Mouse (Mus musculus) hindbrain, embryonic 11.5 days (tissue): Measurements from ENCODE around the gene Ccdc81. TPM values are rescaled to one million over a fixed set of nuclear protein-coding genes. Genes with fewer than 3 reads are reported as not detected.

Experiments
- ATAC-seq: fragments of 200-750 bp; cut with Nextera tagmentation; 2 replicates; pipeline ENCODE4 v1.8.0; 2017; ENCODE audit warnings: mild to moderate bottlenecking, moderate TSS enrichment, moderate library complexity; ENCODE audit not compliant: low FRiP score
- DNase-seq: peaks from one replicate; pipeline ENCODE4 v3.0.0-alpha.2; 2015; ENCODE audit warnings: low spot score
- H3K27ac ChIP-seq: fragments of 300-500 bp; sonication (generic); 2 replicates; pipeline ENCODE4 v1.5.1; 2014; ENCODE audit warnings: mild to moderate bottlenecking, low read depth, low read length
- H3K27me3 ChIP-seq: fragments of 300-500 bp; sonication (generic); 2 replicates; pipeline ENCODE4 v1.6.1; 2014; ENCODE audit warnings: mild to moderate bottlenecking, low read length, moderate library complexity, mixed read lengths; ENCODE audit not compliant: control insufficient read depth, insufficient read depth
- H3K36me3 ChIP-seq: fragments of 300-500 bp; sonication (generic); 2 replicates; pipeline ENCODE4 v1.6.1; 2014; ENCODE audit warnings: mild to moderate bottlenecking, low read length, moderate library complexity, mixed read lengths; ENCODE audit not compliant: control insufficient read depth, insufficient read depth
- H3K4me1 ChIP-seq: fragments of 300-500 bp; sonication (generic); replicated peaks from 2 replicates; pipeline ENCODE4 v1.6.1; 2014; ENCODE audit warnings: low read length, mixed read lengths; ENCODE audit not compliant: control insufficient read depth, insufficient read depth
- H3K4me2 ChIP-seq: fragments of 300-500 bp; sonication (generic); replicated peaks from 2 replicates; pipeline ENCODE4 v1.6.1; 2014; ENCODE audit warnings: mild to moderate bottlenecking, low read depth, low read length
- H3K4me3 ChIP-seq: fragments of 300-500 bp; sonication (generic); 2 replicates; pipeline ENCODE4 v1.5.1; 2014; ENCODE audit warnings: low read depth, low read length
- H3K9ac ChIP-seq: fragments of 300-500 bp; sonication (generic); 2 replicates; pipeline ENCODE4 v1.6.1; 2014; ENCODE audit warnings: low read depth, low read length
- H3K9me3 ChIP-seq: fragments of 300-500 bp; sonication (generic); 2 replicates; pipeline ENCODE4 v1.6.1; 2016; ENCODE audit warnings: low read length; ENCODE audit not compliant: control insufficient read depth
- WGBS: fragments of 180-500 bp; shearing (Covaris S2); extraction: QIAGEN DNeasy Blood & Tissue Kit; methylation state at CpG from one replicate; pipeline ENCODE4 v1.1.7; 2014; 5-methylcytosine and 5-hydroxymethylcytosine counted together
- polyA plus RNA-seq: library from polyadenylated mRNA; unstranded; fragments of >200 nt; fragmentation: Nextera tagmentation; extraction: Ambion mirVana; gene quantifications from 2 replicates; pipeline ENCODE4 v1.2.1, GENCODE M21; 2014

Ccdc81 gene
- polyA plus RNA-seq, 1 experiment from 2014 or later = 0.36 TPM

DNA sequence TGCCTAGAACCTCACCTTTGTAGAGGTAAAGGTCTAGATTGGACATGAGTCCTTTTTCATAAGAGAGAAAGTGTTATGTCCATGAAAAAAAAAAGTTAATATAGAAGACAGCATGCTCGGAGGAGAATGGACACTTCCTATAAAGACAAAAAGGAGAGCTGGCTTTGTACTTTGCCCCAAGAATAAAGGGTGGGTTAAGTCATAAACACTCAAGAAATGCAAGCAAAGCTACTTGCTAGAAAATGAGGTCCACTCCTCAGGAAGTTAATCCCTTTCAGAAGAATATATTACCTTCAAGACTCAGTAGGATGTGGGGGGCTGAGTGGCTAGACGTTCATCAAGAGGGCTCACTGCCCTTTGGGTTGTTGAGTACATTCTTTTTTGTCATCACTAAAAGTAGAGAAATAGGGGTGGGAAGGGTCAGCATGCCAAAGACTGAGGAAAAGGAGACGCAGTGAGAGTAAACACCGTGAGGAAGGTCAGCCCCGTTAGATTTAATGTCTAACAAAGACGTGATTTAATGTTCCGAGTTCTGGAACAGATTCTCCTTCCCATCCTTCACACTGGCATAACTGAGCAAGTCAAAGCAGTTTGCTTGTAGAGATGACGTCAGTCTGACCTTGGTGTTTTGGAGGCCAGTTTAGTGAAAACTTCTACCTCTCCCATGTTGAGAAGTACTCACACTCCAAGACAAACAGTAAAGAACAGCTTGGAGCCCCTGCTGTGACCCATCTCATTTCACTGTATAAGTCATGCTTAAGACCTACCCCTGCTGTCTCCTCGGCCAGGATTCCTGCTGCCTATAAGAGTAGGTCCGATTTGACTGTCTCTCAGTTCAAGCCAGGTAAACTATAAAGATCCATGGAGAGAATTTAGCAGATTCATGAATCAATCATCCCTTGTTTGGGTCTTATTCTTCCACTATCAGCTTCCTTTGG lies 51.0 kb downstream of the Ccdc81 start:
- Histone ChIP-seq H3K4me1 (peaks cover 3% of the 10 kb centered on the region; the same call in 1 of the 2 replicates), H3K36me3 (no peaks in the 10 kb centered on the region), H3K27ac (no peak overlapping the region), H3K4me3 (no peak overlapping the region), H3K4me2 (no peak overlapping the region), H3K9ac (no peak overlapping the region), H3K9me3 (no peaks in the 10 kb centered on the region), H3K27me3 (no peaks in the 10 kb centered on the region)
- ATAC-seq = no peak
- no peak for DNase-seq
- WGBS = 76% methylated on average over 10 of the region's 10 CpGs

DNA sequence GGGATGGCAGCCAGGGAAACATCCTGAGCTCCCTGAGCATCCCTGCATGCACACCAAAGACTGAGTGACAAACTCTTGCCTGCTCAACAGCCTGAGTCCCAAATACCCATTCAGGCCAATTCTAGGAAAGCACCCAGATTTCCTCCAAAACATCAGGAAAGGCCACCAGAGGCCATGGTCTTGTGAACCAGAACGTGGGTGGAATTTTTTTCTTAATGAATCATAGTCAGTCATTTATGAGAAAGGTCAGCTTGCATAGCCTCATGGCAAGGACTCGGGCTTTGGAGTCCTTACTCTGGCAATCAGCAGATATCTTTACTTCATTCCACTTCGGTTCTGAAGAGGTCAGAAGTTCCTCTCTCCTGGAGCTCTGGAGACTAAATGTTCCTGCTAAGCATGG lies 52.9 kb downstream of the Ccdc81 start:
- H3K27me3 ChIP-seq = no peaks in the 10 kb centered on the region
- H3K27ac ChIP-seq = no peak overlapping the region
- no peak overlapping the region for H3K4me3 ChIP-seq
- no peaks in the 10 kb centered on the region for H3K4me1 ChIP-seq
- no peaks in the 10 kb centered on the region for H3K9me3 ChIP-seq
- no peak overlapping the region for H3K4me2 ChIP-seq
- H3K36me3 ChIP-seq = no peaks in the 10 kb centered on the region
- H3K9ac ChIP-seq = no peak overlapping the region
- DNase-seq = no peak
- 75% methylated on average over 3 of the region's 3 CpGs for WGBS
- no peak for ATAC-seq

DNA sequence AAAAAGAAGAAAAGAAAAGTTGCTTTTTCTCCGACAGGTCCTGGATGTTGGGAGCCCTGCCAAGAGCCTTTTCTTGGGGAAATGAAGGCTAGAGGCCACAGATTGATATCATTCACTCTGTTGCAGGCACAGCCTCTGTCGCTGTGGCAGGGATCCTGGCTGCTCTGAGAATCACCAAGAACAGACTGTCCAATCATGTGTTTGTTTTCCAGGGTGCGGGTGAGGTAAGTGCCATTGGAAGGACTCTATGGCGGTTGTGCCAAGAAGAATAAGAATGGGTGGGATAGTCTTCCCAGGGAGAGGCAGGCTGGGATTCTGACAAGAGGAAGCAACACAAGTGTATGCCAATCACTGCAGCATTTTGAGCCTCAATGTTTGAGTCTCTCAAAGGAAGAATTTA lies 57.8 kb downstream of the Ccdc81 start:
- no peaks in the 10 kb centered on the region for H3K36me3 ChIP-seq
- H3K27me3 ChIP-seq = no peaks in the 10 kb centered on the region
- no peak overlapping the region for H3K27ac ChIP-seq
- no peaks in the 10 kb centered on the region for H3K9me3 ChIP-seq
- no peak overlapping the region for H3K4me3 ChIP-seq
- 84% methylated on average over 4 of the region's 4 CpGs for WGBS
- no peaks in the 10 kb centered on the region for H3K4me1 ChIP-seq
- DNase-seq = no peak
- H3K9ac ChIP-seq = no peak overlapping the region
- no peak for ATAC-seq
- H3K4me2 ChIP-seq = no peak overlapping the region

- no peak overlapping the region for H3K4me2 ChIP-seq
- no peak overlapping the region for H3K4me3 ChIP-seq
- H3K36me3 ChIP-seq = no peaks in the 10 kb centered on the region
- ATAC-seq (no peak), DNase-seq (peak; percentile 45)
- no peaks in the 10 kb centered on the region for H3K27me3 ChIP-seq
- no peak overlapping the region for H3K9ac ChIP-seq
- no peaks in the 10 kb centered on the region for H3K4me1 ChIP-seq
- WGBS = 34% methylated on average over 6 of the region's 6 CpGs
- no peak overlapping the region for H3K27ac ChIP-seq
- H3K9me3 ChIP-seq = no peaks in the 10 kb centered on the region
Measured at GRCm38 (mm10) chr7:89843533-89843932, 59.9 kb downstream of the Ccdc81 start.

GRCm38 (mm10) chr7:89843121-89843520 lies 60.3 kb downstream of the Ccdc81 start:
- Histone ChIP-seq H3K36me3 (no peaks in the 10 kb centered on the region), H3K4me2 (no peak overlapping the region), H3K9ac (no peak overlapping the region), H3K27ac (no peak overlapping the region), H3K9me3 (no peaks in the 10 kb centered on the region), H3K4me1 (no peaks in the 10 kb centered on the region), H3K27me3 (no peaks in the 10 kb centered on the region), H3K4me3 (no peak overlapping the region)
- 64% methylated on average over 6 of the region's 6 CpGs for WGBS
- no peak for ATAC-seq
- no peak for DNase-seq

GRCm38 (mm10) chr7:89842404-89842715 lies 61.1 kb downstream of the Ccdc81 start:
- peak; percentile 32; the same call in 1 of the 2 replicates for ATAC-seq
- Histone ChIP-seq H3K27ac (no peak overlapping the region), H3K4me2 (no peak overlapping the region), H3K36me3 (no peaks in the 10 kb centered on the region), H3K4me3 (no peak overlapping the region), H3K27me3 (no peaks in the 10 kb centered on the region), H3K4me1 (no peaks in the 10 kb centered on the region), H3K9me3 (no peaks in the 10 kb centered on the region), H3K9ac (no peak overlapping the region)
- WGBS = 92% methylated on average over 5 of the region's 5 CpGs
- no peak for DNase-seq

GRCm38 (mm10) chr7:89841670-89842403 lies 61.6 kb downstream of the Ccdc81 start:
- Histone ChIP-seq H3K27ac (no peak overlapping the region), H3K36me3 (no peaks in the 10 kb centered on the region), H3K4me1 (no peaks in the 10 kb centered on the region), H3K4me3 (no peak overlapping the region), H3K27me3 (no peaks in the 10 kb centered on the region), H3K4me2 (no peak overlapping the region), H3K9ac (no peak overlapping the region), H3K9me3 (no peaks in the 10 kb centered on the region)
- 37% methylated on average over 15 of the region's 15 CpGs for WGBS
- peak; percentile 93 for DNase-seq
- ATAC-seq = peak; percentile 69

DNA sequence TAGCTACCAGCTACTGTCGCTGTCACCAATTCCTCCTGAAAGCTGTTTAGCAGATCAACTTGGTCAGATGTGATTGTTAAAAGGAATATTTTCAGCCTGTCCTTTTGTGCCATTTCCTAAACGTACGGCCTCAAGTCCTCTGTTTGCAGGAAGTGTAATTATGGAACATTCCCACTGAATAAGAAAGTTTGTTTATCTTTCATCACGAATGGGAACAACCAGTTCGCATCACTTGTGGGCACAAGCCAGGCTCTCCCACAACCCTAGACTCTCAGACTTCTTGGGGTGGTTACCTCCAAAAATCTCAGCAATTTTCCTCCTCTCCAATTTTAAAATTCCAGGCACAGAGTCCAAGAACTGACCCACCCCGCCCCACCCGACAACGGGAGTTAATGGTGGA lies 63.7 kb downstream of the Ccdc81 start:
- no peak overlapping the region for H3K4me3 ChIP-seq
- H3K4me2 ChIP-seq = no peak overlapping the region
- no peaks in the 10 kb centered on the region for H3K9me3 ChIP-seq
- 89% methylated on average over 8 of the region's 8 CpGs for WGBS
- ATAC-seq (no peak), DNase-seq (no peak)
- H3K27ac ChIP-seq = no peak overlapping the region
- no peak overlapping the region for H3K9ac ChIP-seq
- no peaks in the 10 kb centered on the region for H3K4me1 ChIP-seq
- H3K27me3 ChIP-seq = no peaks in the 10 kb centered on the region
- H3K36me3 ChIP-seq = no peaks in the 10 kb centered on the region

DNA sequence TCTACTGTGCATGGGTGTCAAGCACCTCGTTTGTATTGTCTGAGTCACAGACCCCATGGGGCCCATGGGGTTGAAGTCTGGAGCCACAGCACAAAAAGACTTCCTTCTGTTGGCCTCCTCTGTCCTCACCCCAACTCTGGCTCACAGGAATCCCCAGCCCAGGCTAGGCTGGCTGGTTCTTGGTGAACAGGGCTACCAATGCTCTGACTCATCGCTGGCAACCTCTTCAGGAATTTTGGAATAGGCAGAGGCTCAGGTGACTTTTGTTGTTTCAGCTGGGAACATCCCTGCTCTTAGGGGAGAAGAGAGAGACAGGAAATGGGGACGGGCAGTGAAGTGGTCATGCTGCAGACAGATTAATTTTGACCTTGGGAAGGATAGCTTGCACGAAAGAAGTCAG lies 65.6 kb downstream of the Ccdc81 start:
- Histone ChIP-seq H3K9ac (no peak overlapping the region), H3K4me1 (no peaks in the 10 kb centered on the region), H3K27me3 (no peaks in the 10 kb centered on the region), H3K4me3 (no peak overlapping the region), H3K9me3 (no peaks in the 10 kb centered on the region), H3K36me3 (no peaks in the 10 kb centered on the region), H3K27ac (no peak overlapping the region), H3K4me2 (no peak overlapping the region)
- no peak for ATAC-seq
- no peak for DNase-seq
- 66% methylated on average over 4 of the region's 4 CpGs for WGBS
